Mouse (Mus musculus) olfactory bulb, adult 2 months (tissue): Measurements from ENCODE around the gene Hcn2.

Experiments used
- CTCF ChIP-seq: fragments of 200-500 bp; IDR thresholded peaks from 2 replicates; pipeline ENCODE4 v1.5.1; 2012; ENCODE audit warnings: low read depth, mild to moderate bottlenecking, low read length, moderate library complexity; ENCODE audit not compliant: insufficient read depth
- POLR2A ChIP-seq: fragments of 200-500 bp; IDR thresholded peaks from 2 replicates; pipeline ENCODE4 v1.6.1; 2012; ENCODE audit warnings: mild to moderate bottlenecking, low read depth, low read length, moderate library complexity; ENCODE audit not compliant: insufficient read depth

DNA sequence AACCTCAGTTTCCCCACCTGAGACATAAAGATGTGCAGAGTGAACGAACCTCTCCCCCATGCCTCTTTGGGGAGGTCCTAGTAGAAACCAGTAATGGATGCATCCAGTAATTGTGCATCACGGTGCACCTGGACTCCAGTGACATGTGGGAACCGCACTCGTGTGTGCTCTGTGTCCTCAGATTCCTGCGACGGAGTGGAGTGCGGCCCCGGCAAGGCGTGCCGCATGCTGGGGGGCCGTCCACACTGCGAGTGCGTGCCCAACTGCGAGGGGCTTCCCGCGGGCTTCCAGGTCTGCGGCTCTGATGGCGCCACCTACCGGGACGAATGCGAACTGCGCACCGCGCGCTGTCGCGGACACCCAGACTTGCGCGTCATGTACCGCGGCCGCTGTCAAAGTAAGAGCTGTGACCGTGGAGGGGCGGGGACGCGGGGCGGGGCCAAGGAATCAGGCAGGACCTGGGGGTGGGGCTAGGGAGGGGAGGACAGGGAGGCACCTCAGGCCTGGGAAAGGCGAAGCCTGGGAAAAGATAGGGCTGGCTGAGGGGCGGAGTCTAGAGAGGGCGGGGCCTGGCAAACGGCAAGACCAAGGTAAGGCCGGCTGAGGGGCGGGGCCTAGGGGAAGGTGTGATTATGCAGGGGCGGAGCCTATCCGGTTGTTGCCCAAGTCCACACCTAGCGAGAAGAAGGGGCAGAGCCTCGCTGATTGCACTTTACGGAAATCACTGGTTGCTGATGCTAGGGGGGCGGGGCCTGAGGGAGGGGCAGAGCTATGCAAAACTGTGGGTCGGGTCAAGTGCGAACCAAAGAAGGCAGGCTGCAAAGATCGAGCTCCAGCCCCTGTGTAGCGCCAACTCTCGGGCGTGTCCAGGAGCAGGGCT lies 63.6 kb downstream of the Hcn2 start:
- TF ChIP-seq POLR2A: no peak
- TF ChIP-seq CTCF: peak; percentile 95
